In genomic region chr15:62302233-62302632, GRCm38 (mm10) we compare ENCODE assay signal across 16 mouse cellular contexts.
DNase-seq lines count a peak whose midpoint lies in the region; ATAC-seq and TF ChIP-seq lines count a peak whose summit lies in the region.
"Had no signal": no experiment of that assay in that cellular context is flagged by ENCODE, and none has a peak within 500 bp of the region (broad histone marks: within the 10 kb centered on the region; RNA-seq: fewer than 3 reads in every experiment).

No protein-coding gene starts in this region.

- DNase-seq in heart, adult 2 months, result peak in 1 of 2 experiments; percentile 7
- DNase-seq in lung, adult 18-20 months, result peak; percentile 9 to 43
- DNase-seq in lung, postnatal 10 days, result no peak
- DNase-seq in heart, postnatal 10 days, result peak; percentile 38 to 43
- DNase-seq in skeletal muscle tissue, adult 2 months (ENCODE audit: low read depth, low spot score), result peak; percentile 73
- no peak for DNase-seq in layer of hippocampus, adult 11-12 months (ENCODE audit: low spot score)
- DNase-seq: cerebellum, adult 9-11 months; embryo, embryonic 11 days had no signal

- no peaks in the 10 kb centered on the region for H3K4me1 ChIP-seq in heart, adult 2 months (ENCODE audit: control insufficient read depth, insufficient read depth, low read length)
- H3K4me1 ChIP-seq in heart, embryonic 12.5 days (replicated peaks), result no peaks in the 10 kb centered on the region
- H3K4me1 ChIP-seq: heart, embryonic 15.5 days; midbrain, embryonic 13.5 days had no signal

- no peaks in the 10 kb centered on the region for H3K27me3 ChIP-seq in heart, adult 2 months (ENCODE audit: control insufficient read depth, insufficient read depth, low read length)
- no peaks in the 10 kb centered on the region for H3K27me3 ChIP-seq in heart, embryonic 12.5 days (replicated peaks)
- H3K27me3 ChIP-seq: CH12.LX; heart, embryonic 15.5 days; midbrain, embryonic 13.5 days had no signal

- TF ChIP-seq CTCF in heart, adult 2 months (IDR thresholded peaks at IDR 0.05), result no peak

- WGBS in heart, adult 2 months, result 63% methylated on average over 3 of the region's 3 CpGs
- WGBS in heart, embryonic 12.5 days, result 81% methylated on average over 3 of the region's 3 CpGs

- no peaks in the 10 kb centered on the region for H3K79me2 ChIP-seq in heart, adult 2 months (replicated peaks; ENCODE audit: control insufficient read depth, insufficient read depth, low read length)

- H3K36me3 ChIP-seq in heart, adult 2 months (ENCODE audit: control insufficient read depth, insufficient read depth, low read length), result peaks cover 4% of the 10 kb centered on the region
- H3K36me3 ChIP-seq in heart, embryonic 12.5 days, result no peaks in the 10 kb centered on the region
- H3K36me3 ChIP-seq: heart, embryonic 15.5 days; midbrain, embryonic 13.5 days had no signal

- intact Hi-C loops in heart, adult 2 months (cut with DNase I), result no loop called here
- intact Hi-C loops in heart, postnatal 10 days (cut with DNase I), result no loop called here

- no peak for TF ChIP-seq POLR2A in heart, adult 2 months (IDR thresholded peaks at IDR 0.05; ENCODE audit: insufficient read depth, low read depth, low read length)

- peak overlapping the region; percentile 43; the same call in 1 of the 2 replicates for H3K27ac ChIP-seq in heart, adult 2 months
- no peak overlapping the region for H3K27ac ChIP-seq in heart, embryonic 12.5 days (ENCODE audit: poor library complexity, severe bottlenecking)
- H3K27ac ChIP-seq: heart, embryonic 15.5 days; left cerebral cortex, adult 2 months; macrophage; midbrain, embryonic 13.5 days had no signal

- H3K9ac ChIP-seq in heart, adult 2 months (ENCODE audit: low read depth, low read length), result no peak overlapping the region
- H3K9ac ChIP-seq in heart, embryonic 12.5 days, result no peak overlapping the region
- H3K9ac ChIP-seq: heart, embryonic 15.5 days; midbrain, embryonic 13.5 days had no signal

- TF ChIP-seq EP300 in heart, adult 2 months (IDR thresholded peaks at IDR 0.05; ENCODE audit: insufficient read depth, low read depth, low read length), result no peak

- H3K4me3 ChIP-seq in heart, adult 2 months, result no peak overlapping the region
- no peak overlapping the region for H3K4me3 ChIP-seq in heart, embryonic 12.5 days
- H3K4me3 ChIP-seq: erythroblast, embryonic 14.5 days; heart, embryonic 15.5 days; left cerebral cortex, adult 2 months; midbrain, embryonic 13.5 days had no signal

- ATAC-seq in heart, embryonic 12.5 days (ENCODE audit: insufficient number of reproducible peaks, low FRiP score), result no peak
- ATAC-seq: hindbrain, embryonic 16.5 days; midbrain, embryonic 13.5 days had no signal

- no peaks in the 10 kb centered on the region for H3K9me3 ChIP-seq in heart, embryonic 12.5 days (replicated peaks)
- H3K9me3 ChIP-seq: heart, embryonic 15.5 days; midbrain, embryonic 13.5 days had no signal

- H3K4me2 ChIP-seq in heart, embryonic 12.5 days, result no peak overlapping the region
- H3K4me2 ChIP-seq: heart, embryonic 15.5 days; midbrain, embryonic 13.5 days had no signal

Comparison
In these comparisons a context has a peak if more than half of its experiments do, and no peak if none do; other contexts are left out.
1. DNase-seq: peak in lung, adult 18-20 months (2 of 2), heart, postnatal 10 days (2 of 2) and skeletal muscle tissue, adult 2 months (single experiment); none in lung, postnatal 10 days (single experiment) and layer of hippocampus, adult 11-12 months (single experiment).